Mouse (Mus musculus) common myeloid progenitor, adult 5-6 weeks (primary cell): ENCODE data around the gene Lrrc75a. TPM values are rescaled to one million over a fixed set of nuclear protein-coding genes. Genes with fewer than 3 reads are reported as not detected.

ENCODE experiments used
- ATAC-seq: replicated peaks from 2 replicates; pipeline ENCODE4 v1.8.0; 2016; ENCODE audit warnings: low read depth, mild to moderate bottlenecking, moderate TSS enrichment, inconsistent platforms; ENCODE audit not compliant: poor library complexity, severe bottlenecking
- total RNA-seq: library from RNA; stranded (forward); fragments of 200-1000, 187-1606 nt; gene quantifications from 2 replicates; pipeline ENCODE4 v1.2.3, GENCODE M21; 2017

Gene Lrrc75a
- total RNA-seq, 1 experiment from 2014 or later: 6.9 TPM

- ATAC-seq: peak; percentile 20; the same call in 1 of the 2 replicates
These were observed 87.8 kb downstream of the Lrrc75a start for GRCm38 (mm10) chr11:62560463-62561016.

GRCm38 (mm10) chr11:62558961-62559646, 89.2 kb downstream of the Lrrc75a start:
- ATAC-seq: no peak

- no peak for ATAC-seq
These were observed 90.2 kb downstream of the Lrrc75a start for GRCm38 (mm10) chr11:62558152-62558551.

GRCm38 (mm10) chr11:62557205-62557604, 91.1 kb downstream of the Lrrc75a start:
- no peak for ATAC-seq

GRCm38 (mm10) chr11:62555896-62556412, 92.4 kb downstream of the Lrrc75a start:
- ATAC-seq: no peak

GRCm38 (mm10) chr11:62554934-62555517, 93.3 kb downstream of the Lrrc75a start:
- ATAC-seq: no peak

Other genes with a start within 250 kb of the Lrrc75a start
- gene Pigl, start 190.1 kb downstream of the Lrrc75a start, total RNA-seq: 3.3 and 4.3 TPM in 2 replicates
- 335 and 349 TPM in 2 replicates for gene Ncor1, start 190.0 kb downstream of the Lrrc75a start, total RNA-seq
- gene Cenpv, start 109.3 kb downstream of the Lrrc75a start, total RNA-seq: 13.4 and 18.7 TPM in 2 replicates
- gene Ubb, start 97.4 kb downstream of the Lrrc75a start, total RNA-seq: 1,111 and 1,232 TPM in 2 replicates
- gene Trpv2, start 74.0 kb downstream of the Lrrc75a start, total RNA-seq: 13.0 and 15.9 TPM in 2 replicates
- 13.0 and 28.6 TPM in 2 replicates for gene Mmgt2, start 141 bp upstream of the Lrrc75a start, total RNA-seq
- gene Zfp287, start 83.4 kb upstream of the Lrrc75a start, total RNA-seq: 1.6 and 3.9 TPM in 2 replicates
- not detected in 2 replicates for gene Gm10428, start 104.6 kb upstream of the Lrrc75a start, total RNA-seq
- 4.2 and 5.1 TPM in 2 replicates for gene Zfp286, start 140.9 kb upstream of the Lrrc75a start, total RNA-seq
- gene Trim16, start 171.7 kb upstream of the Lrrc75a start, total RNA-seq: 16.1 and 16.3 TPM in 2 replicates
- gene Fbxw10, start 198.5 kb upstream of the Lrrc75a start, total RNA-seq: 0.58 and 1.2 TPM in 2 replicates
- 37.7 and 59.4 TPM in 2 replicates for gene Tvp23b, start 230.9 kb upstream of the Lrrc75a start, total RNA-seq